Mouse (Mus musculus): ENCODE measurements around the gene Chp1. TPM values are rescaled to one million over a fixed set of nuclear protein-coding genes. Genes with fewer than 3 reads are reported as not detected.
A peak's percentile ranks its signal among the peaks of the same experiment; 100 is the strongest.

The Chp1 gene
- polyA plus RNA-seq, 1 experiment from 2014 or later = 46.3 TPM

- Histone ChIP-seq H3K27ac (replicated peaks) (no peak overlapping the region), H3K9me3 (replicated peaks) (no peaks in the 10 kb centered on the region), H3K4me3 (no peak overlapping the region), H3K4me1 (peaks cover 4% of the 10 kb centered on the region; the same call in 1 of the 2 replicates), H3K27me3 (ENCODE audit: low read depth, poor library complexity, severe bottlenecking) (no peaks in the 10 kb centered on the region), H3K36me3 (no peaks in the 10 kb centered on the region)
- peak; percentile 28 for DNase-seq (ENCODE audit: low spot score)
- 38% methylated on average over 1 of the region's 1 CpGs for WGBS
Measured at GRCm38 (mm10) chr2:119542106-119542505, 5.4 kb upstream of the Chp1 start.

- Histone ChIP-seq H3K27ac (replicated peaks) (no peak overlapping the region), H3K36me3 (no peaks in the 10 kb centered on the region), H3K9me3 (replicated peaks) (no peaks in the 10 kb centered on the region), H3K4me3 (no peak overlapping the region), H3K4me1 (peaks cover 15% of the 10 kb centered on the region), H3K27me3 (ENCODE audit: low read depth, poor library complexity, severe bottlenecking) (no peaks in the 10 kb centered on the region)
- 80% methylated on average over 2 of the region's 2 CpGs for WGBS
- no peak for DNase-seq (ENCODE audit: low spot score)
Measured at GRCm38 (mm10) chr2:119543656-119544055, 3.8 kb upstream of the Chp1 start.

- under 1% methylated on average over 30 of the region's 30 CpGs for WGBS
- Histone ChIP-seq H3K9me3 (replicated peaks) (no peaks in the 10 kb centered on the region), H3K4me1 (peaks cover 26% of the 10 kb centered on the region), H3K27me3 (ENCODE audit: low read depth, poor library complexity, severe bottlenecking) (no peaks in the 10 kb centered on the region), H3K4me3 (peak overlapping the region; percentile 65), H3K27ac (replicated peaks) (peak overlapping the region; percentile 84), H3K36me3 (peaks cover 3% of the 10 kb centered on the region; the same call in 1 of the 2 replicates)
- peak; percentile 90 for DNase-seq (ENCODE audit: low spot score)
Measured at GRCm38 (mm10) chr2:119546848-119547521, 512 bp upstream of the Chp1 start.

GRCm38 (mm10) chr2:119548371-119548660 is 819 bp downstream of the Chp1 start:
- WGBS = 17% methylated on average over 3 of the region's 3 CpGs
- H3K36me3 ChIP-seq = peaks cover 3% of the 10 kb centered on the region; the same call in 1 of the 2 replicates
- H3K9me3 ChIP-seq (replicated peaks) = no peaks in the 10 kb centered on the region
- no peak for DNase-seq (ENCODE audit: low spot score)
- no peaks in the 10 kb centered on the region for H3K27me3 ChIP-seq (ENCODE audit: low read depth, poor library complexity, severe bottlenecking)
- H3K4me1 ChIP-seq = peaks cover 26% of the 10 kb centered on the region
- peak overlapping the region; percentile 84 for H3K27ac ChIP-seq (replicated peaks)
- peak overlapping the region; percentile 65 for H3K4me3 ChIP-seq

GRCm38 (mm10) chr2:119548691-119549090 is 1.2 kb downstream of the Chp1 start:
- Histone ChIP-seq H3K4me3 (peak overlapping the region; percentile 65), H3K27me3 (ENCODE audit: low read depth, poor library complexity, severe bottlenecking) (no peaks in the 10 kb centered on the region), H3K36me3 (peaks cover 3% of the 10 kb centered on the region; the same call in 1 of the 2 replicates), H3K27ac (replicated peaks) (no peak overlapping the region), H3K4me1 (peaks cover 26% of the 10 kb centered on the region), H3K9me3 (replicated peaks) (no peaks in the 10 kb centered on the region)
- WGBS = 81% methylated on average over 5 of the region's 5 CpGs
- DNase-seq (ENCODE audit: low spot score) = no peak

GRCm38 (mm10) chr2:119549678-119550077 is 2.2 kb downstream of the Chp1 start:
- Histone ChIP-seq H3K27me3 (ENCODE audit: low read depth, poor library complexity, severe bottlenecking) (no peaks in the 10 kb centered on the region), H3K36me3 (peaks cover 3% of the 10 kb centered on the region; the same call in 1 of the 2 replicates), H3K4me1 (peaks cover 26% of the 10 kb centered on the region), H3K27ac (replicated peaks) (no peak overlapping the region), H3K9me3 (replicated peaks) (no peaks in the 10 kb centered on the region), H3K4me3 (no peak overlapping the region)
- WGBS = 87% methylated on average over 2 of the region's 2 CpGs
- no peak for DNase-seq (ENCODE audit: low spot score)

GRCm38 (mm10) chr2:119558039-119558438 is 10.5 kb downstream of the Chp1 start:
- no peaks in the 10 kb centered on the region for H3K9me3 ChIP-seq (replicated peaks)
- no peak overlapping the region for H3K27ac ChIP-seq (replicated peaks)
- H3K4me3 ChIP-seq = no peak overlapping the region
- peaks cover 2% of the 10 kb centered on the region for H3K36me3 ChIP-seq
- WGBS = 91% methylated on average over 3 of the region's 3 CpGs
- H3K4me1 ChIP-seq = 0 out of 2 replicates have a peak, but pooled peaks cover 3% of the 10 kb centered on the region
- DNase-seq (ENCODE audit: low spot score) = no peak
- H3K27me3 ChIP-seq (ENCODE audit: low read depth, poor library complexity, severe bottlenecking) = no peaks in the 10 kb centered on the region

- no peak overlapping the region for H3K27ac ChIP-seq (replicated peaks)
- WGBS = 82% methylated on average over 7 of the region's 7 CpGs
- H3K4me1 ChIP-seq = 0 out of 2 replicates have a peak, but pooled peaks cover 3% of the 10 kb centered on the region
- no peaks in the 10 kb centered on the region for H3K27me3 ChIP-seq (ENCODE audit: low read depth, poor library complexity, severe bottlenecking)
- no peaks in the 10 kb centered on the region for H3K9me3 ChIP-seq (replicated peaks)
- H3K4me3 ChIP-seq = no peak overlapping the region
- H3K36me3 ChIP-seq = peaks cover 10% of the 10 kb centered on the region
- no peak for DNase-seq (ENCODE audit: low spot score)
Measured at GRCm38 (mm10) chr2:119558737-119559340, 11.3 kb downstream of the Chp1 start.

- H3K4me1 ChIP-seq = 0 out of 2 replicates have a peak, but pooled peaks cover 3% of the 10 kb centered on the region
- DNase-seq (ENCODE audit: low spot score) = no peak
- peaks cover 19% of the 10 kb centered on the region for H3K36me3 ChIP-seq
- H3K27me3 ChIP-seq (ENCODE audit: low read depth, poor library complexity, severe bottlenecking) = no peaks in the 10 kb centered on the region
- H3K27ac ChIP-seq (replicated peaks) = no peak overlapping the region
- H3K9me3 ChIP-seq (replicated peaks) = no peaks in the 10 kb centered on the region
- H3K4me3 ChIP-seq = no peak overlapping the region
- WGBS = 85% methylated on average over 3 of the region's 3 CpGs
Measured at GRCm38 (mm10) chr2:119561794-119562193, 14.3 kb downstream of the Chp1 start.

GRCm38 (mm10) chr2:119565284-119565683 is 17.8 kb downstream of the Chp1 start:
- Histone ChIP-seq H3K36me3 (peaks cover 19% of the 10 kb centered on the region), H3K9me3 (replicated peaks) (no peaks in the 10 kb centered on the region), H3K27me3 (ENCODE audit: low read depth, poor library complexity, severe bottlenecking) (no peaks in the 10 kb centered on the region), H3K4me3 (no peak overlapping the region), H3K4me1 (no peaks in the 10 kb centered on the region), H3K27ac (replicated peaks) (no peak overlapping the region)
- whole genome bisulfite sequencing = 92% methylated on average over 4 of the region's 4 CpGs
- no peak for DNase-seq (ENCODE audit: low spot score)

- Histone ChIP-seq H3K27me3 (ENCODE audit: low read depth, poor library complexity, severe bottlenecking) (no peaks in the 10 kb centered on the region), H3K4me3 (no peak overlapping the region), H3K9me3 (replicated peaks) (no peaks in the 10 kb centered on the region), H3K27ac (replicated peaks) (no peak overlapping the region), H3K36me3 (peaks cover 19% of the 10 kb centered on the region), H3K4me1 (no peaks in the 10 kb centered on the region)
- no peak for DNase-seq (ENCODE audit: low spot score)
- WGBS = 94% methylated on average over 7 of the region's 7 CpGs
Measured at GRCm38 (mm10) chr2:119566182-119566855, 18.8 kb downstream of the Chp1 start.

GRCm38 (mm10) chr2:119572471-119572870 is 25.0 kb downstream of the Chp1 start:
- Histone ChIP-seq H3K27ac (replicated peaks) (no peak overlapping the region), H3K4me1 (no peaks in the 10 kb centered on the region), H3K27me3 (ENCODE audit: low read depth, poor library complexity, severe bottlenecking) (no peaks in the 10 kb centered on the region), H3K4me3 (no peak overlapping the region), H3K36me3 (peaks cover 19% of the 10 kb centered on the region), H3K9me3 (replicated peaks) (no peaks in the 10 kb centered on the region)
- 86% methylated on average over 1 of the region's 1 CpGs for WGBS
- DNase-seq (ENCODE audit: low spot score) = no peak

- H3K4me3 ChIP-seq = no peak overlapping the region
- WGBS = 94% methylated on average over 3 of the region's 3 CpGs
- DNase-seq (ENCODE audit: low spot score) = no peak
- no peaks in the 10 kb centered on the region for H3K27me3 ChIP-seq (ENCODE audit: low read depth, poor library complexity, severe bottlenecking)
- no peaks in the 10 kb centered on the region for H3K4me1 ChIP-seq
- peaks cover 2% of the 10 kb centered on the region; the same call in 1 of the 2 replicates for H3K36me3 ChIP-seq
- no peaks in the 10 kb centered on the region for H3K9me3 ChIP-seq (replicated peaks)
- H3K27ac ChIP-seq (replicated peaks) = no peak overlapping the region
Measured at GRCm38 (mm10) chr2:119581571-119581970, 34.1 kb downstream of the Chp1 start.

Data from midbrain, embryonic 10.5 days (tissue).